Mouse (Mus musculus) spleen, postnatal 14 days (tissue): ENCODE results near the gene En1.

ENCODE experiments used
- DNase-seq, 2 experiments: peaks; one replicate each; pipeline ENCODE4 v3.0.0; 2021 to 2022; ENCODE audit warnings: low spot score in 2 of 2

En1 gene

GRCm38 (mm10) chr1:120602031-120602730 lies at the start of gene En1:
Gene En1 (plus strand): TSS chr1:120602418.
- DNase-seq = no peak

DNA sequence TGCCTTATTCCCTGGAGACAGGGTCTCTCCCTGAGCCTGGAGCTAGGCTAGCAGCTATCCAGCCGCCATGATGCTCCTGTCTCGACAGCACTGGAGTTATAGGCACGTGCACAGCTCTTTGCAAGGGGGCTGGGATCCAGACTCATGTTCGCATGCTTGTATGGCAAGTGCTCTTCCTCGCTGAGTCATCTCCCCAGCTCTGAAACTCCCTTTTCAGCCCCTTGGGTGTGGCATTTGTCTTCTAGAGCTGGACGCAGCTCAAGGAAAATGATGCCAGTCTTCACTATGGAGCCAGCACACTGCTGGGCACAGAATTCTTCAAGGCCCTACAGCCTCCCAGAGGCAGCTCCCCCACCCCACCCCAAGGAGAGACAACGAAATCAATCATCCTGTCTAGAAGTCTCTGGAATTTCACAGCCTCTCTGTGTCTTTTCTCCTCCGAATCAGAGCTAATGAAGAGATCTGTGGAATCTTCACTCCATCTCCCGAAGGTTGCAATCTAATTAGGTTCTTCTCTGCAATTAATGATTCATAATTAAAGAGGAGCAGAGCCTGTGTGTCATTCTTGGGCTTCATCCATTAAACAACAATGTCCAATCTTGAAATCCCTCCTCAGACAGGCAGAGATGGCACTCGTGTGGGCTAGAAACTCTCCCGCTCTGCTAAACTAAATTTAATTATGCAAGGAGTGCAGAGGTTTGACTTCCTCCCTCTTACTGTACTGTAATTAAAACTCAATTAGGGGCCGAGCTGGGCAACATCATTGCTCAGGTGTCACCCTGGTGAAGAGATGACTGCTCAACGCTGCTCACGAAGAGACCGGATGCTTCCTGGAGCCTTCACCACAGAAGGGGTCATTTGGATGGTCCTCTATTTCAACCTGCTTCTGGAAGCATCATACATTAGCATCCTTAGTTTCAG lies 45.0 kb upstream of the En1 start:
- no peak for DNase-seq

- DNase-seq = no peak
Observed at GRCm38 (mm10) chr1:120558341-120559285, 43.6 kb upstream of the En1 start.

GRCm38 (mm10) chr1:120559911-120560310 lies 42.3 kb upstream of the En1 start:
- DNase-seq = no peak

DNA sequence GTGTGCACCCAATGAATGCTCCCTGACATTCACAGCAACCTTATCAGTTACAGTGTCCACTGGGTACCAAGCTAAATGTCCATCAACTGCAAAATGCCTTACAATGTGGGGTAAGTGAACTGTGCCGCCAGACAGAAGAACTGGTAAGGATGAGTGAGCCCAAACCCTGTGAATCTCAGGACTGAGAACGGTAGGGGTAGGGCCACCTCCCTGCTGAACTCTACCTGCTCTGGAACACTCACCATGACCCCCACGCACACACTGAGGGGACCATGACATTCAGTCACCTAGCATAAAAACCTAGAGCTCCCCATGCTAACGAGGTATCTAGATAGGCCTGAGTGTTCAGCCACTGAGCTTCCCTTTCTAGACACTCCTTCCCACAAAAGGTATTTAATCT lies 20.9 kb upstream of the En1 start:
- DNase-seq = no peak

- no peak for DNase-seq
Observed at GRCm38 (mm10) chr1:120585481-120585880, 16.7 kb upstream of the En1 start.

DNA sequence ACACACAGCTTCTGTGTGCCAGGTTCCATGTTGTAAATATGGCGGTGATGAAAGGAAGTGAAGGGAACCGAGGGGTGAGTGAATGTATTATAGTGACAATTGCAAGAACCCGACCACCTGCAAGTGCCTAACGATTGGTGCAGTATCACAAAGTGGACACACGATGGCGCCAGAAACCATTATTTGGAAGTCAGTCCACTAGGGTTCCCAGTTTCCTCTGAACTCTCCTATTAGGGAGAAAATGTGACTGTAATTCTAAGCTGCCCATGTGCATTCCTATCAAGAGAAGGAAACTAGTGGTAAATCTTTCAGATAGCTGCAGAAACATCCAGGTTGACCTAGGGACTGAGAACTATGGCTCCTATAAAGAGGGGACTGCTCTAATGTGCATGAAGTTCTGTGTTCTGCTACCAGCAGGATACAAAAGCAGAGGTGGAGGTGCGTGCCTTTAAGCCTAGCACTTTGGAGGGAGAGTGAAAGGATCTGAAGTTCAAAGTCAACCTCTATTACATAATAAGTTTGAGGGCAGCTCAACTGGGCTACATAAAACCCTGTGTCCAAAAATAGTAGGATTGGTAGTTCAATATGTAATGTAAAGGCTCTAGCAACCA lies 15.6 kb upstream of the En1 start:
- DNase-seq = peak in 1 of 2 experiments; percentile 21

GRCm38 (mm10) chr1:120587431-120587830 lies 14.8 kb upstream of the En1 start:
- DNase-seq = no peak

GRCm38 (mm10) chr1:120587960-120588359 lies 14.3 kb upstream of the En1 start:
- no peak for DNase-seq

DNA sequence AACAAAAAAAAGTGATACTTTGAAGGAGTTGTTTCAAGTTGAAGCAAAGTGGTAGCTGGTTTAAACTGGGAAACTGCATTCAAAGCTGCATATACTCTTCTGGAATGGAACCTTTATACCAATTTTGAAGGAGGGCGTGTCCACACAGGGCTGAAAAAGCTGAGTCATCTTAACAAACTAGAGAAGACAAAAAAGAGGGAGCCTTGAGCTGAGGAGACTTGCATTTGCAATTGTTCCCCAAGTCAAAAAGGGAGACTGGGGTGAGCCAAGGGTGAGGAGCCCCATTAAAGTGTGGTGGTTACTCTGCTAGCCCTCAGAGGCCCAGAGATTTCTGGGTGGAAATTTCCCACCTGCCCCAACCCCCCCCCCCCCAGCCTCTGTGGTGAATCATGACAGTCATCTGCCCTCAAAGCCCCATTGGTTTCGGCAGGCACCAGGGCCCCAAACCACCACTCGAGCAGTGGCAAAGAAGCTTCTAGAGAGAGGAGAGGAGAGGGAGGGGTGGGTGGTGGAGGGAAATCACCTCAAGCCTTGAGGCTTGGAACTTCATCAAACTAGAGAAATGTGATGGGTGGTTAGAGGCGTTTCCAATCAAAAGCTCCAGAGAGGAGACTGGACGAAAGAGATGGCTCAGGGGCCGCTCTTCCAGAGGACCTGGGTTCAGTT lies 13.7 kb upstream of the En1 start:
- DNase-seq = no peak

- no peak for DNase-seq
Observed at GRCm38 (mm10) chr1:120593236-120593919, 8.8 kb upstream of the En1 start.

GRCm38 (mm10) chr1:120594603-120595002 lies 7.6 kb upstream of the En1 start:
- no peak for DNase-seq

GRCm38 (mm10) chr1:120595471-120596240 lies 6.6 kb upstream of the En1 start:
- no peak for DNase-seq

DNA sequence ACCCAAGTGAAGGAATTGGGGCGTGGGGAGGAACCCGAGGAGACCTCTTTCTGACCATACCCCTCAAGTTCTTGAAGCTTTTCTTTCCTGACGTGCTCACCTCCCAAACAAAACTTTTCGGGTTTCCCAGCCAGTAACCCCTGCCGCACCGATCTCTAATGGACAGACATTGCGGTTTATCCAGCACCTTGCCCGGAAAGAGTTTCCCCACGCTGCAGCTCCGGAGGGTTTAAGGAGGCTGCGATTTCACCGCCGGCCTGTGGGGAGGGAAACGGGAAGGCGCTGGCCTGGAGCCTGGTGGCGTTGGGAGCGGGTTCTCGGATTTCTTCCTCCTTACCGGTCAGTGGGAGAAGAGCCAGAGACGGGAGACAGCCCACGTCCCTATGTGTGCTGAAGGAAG lies 5.9 kb upstream of the En1 start:
- no peak for DNase-seq

DNA sequence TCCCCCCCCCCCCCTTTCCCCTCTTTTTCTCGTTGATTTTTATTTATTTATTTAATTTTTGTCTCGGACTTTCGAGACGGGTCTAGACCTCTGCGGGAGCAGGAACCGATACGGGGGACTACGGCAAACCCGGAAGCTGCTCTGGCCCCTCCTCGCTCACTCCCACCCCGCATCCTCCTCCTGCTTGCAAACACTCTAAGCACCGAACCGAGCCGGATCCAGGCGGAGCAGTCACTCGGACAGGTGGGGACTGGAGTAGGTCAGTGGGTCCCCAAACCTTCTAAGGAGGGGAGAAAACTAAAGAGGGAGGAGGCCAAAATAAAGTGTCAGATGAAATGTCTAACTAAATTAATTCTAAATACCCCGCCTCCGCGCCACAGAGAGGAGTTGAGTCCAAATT lies 5.4 kb upstream of the En1 start:
- no peak for DNase-seq

DNA sequence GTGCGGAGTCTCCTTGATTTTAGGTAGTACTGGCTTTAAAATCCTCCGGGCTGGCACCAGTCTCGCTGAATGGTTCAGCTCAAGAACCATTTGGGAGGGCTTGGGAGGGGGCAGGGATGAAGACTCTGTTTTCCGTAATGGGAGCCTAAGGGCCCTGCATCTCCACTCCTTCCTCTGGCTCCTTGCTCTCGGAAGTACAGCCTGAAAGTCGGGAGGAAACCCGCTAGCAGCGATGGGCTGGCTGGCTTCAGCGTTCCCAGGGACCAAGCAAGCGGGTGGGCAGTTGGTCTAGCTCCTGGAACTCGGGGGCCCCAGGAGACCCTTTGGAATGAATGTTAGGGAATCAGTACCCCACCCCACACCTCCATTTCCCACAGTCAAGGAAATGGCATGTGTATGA lies 4.9 kb upstream of the En1 start:
- no peak for DNase-seq

- DNase-seq = no peak
Observed at GRCm38 (mm10) chr1:120598196-120598940, 3.9 kb upstream of the En1 start.

- DNase-seq = no peak
Observed at GRCm38 (mm10) chr1:120599321-120600148, 2.7 kb upstream of the En1 start.
